ENCODE assay signal across 17 mouse cellular contexts in genomic region chr4:80950280-80950781, GRCm38 (mm10). TPM values are rescaled to one million over a fixed set of nuclear protein-coding genes. Genes with fewer than 3 reads are reported as not detected.
A peak's percentile ranks its signal among the peaks of the same experiment; 100 is the strongest.
DNase-seq lines count a peak whose midpoint lies in the region; ATAC-seq and TF ChIP-seq lines count a peak whose summit lies in the region.
"Had no signal": no experiment of that assay in that cellular context is flagged by ENCODE, and none has a peak within 500 bp of the region (broad histone marks: within the 10 kb centered on the region; RNA-seq: fewer than 3 reads in every experiment).

No protein-coding gene starts in this region.

- H3K9ac ChIP-seq in limb, embryonic 11.5 days (ENCODE audit: low read length) = no peak overlapping the region
- H3K9ac ChIP-seq in liver, embryonic 13.5 days = no peak overlapping the region
- no peak overlapping the region for H3K9ac ChIP-seq in stomach, postnatal 0 days (ENCODE audit: low read length)
- H3K9ac ChIP-seq in hindbrain, embryonic 12.5 days = no peak overlapping the region
- H3K9ac ChIP-seq: embryonic facial prominence, embryonic 15.5 days; forebrain, embryonic 15.5 days; hindbrain, embryonic 14.5 days; limb, embryonic 13.5 days had no signal

- 0 out of 2 replicates have a peak, but pooled peaks have one; percentile 8 for ATAC-seq in limb, embryonic 11.5 days (ENCODE audit: insufficient number of reproducible peaks, low FRiP score, low TSS enrichment, low read depth)
- ATAC-seq in liver, embryonic 13.5 days (ENCODE audit: low read depth) = no peak
- ATAC-seq in stomach, postnatal 0 days (ENCODE audit: low FRiP score, low TSS enrichment) = peak; percentile 59
- ATAC-seq in hindbrain, embryonic 12.5 days (ENCODE audit: low FRiP score) = no peak
- ATAC-seq: forebrain, embryonic 15.5 days had no signal

- 50% methylated on average over 8 of the region's 8 CpGs for WGBS in limb, embryonic 11.5 days
- 63% methylated on average over 8 of the region's 8 CpGs for WGBS in limb, embryonic 10.5 days
- 51% methylated on average over 8 of the region's 8 CpGs for WGBS in liver, embryonic 13.5 days (ENCODE audit: insufficient replicate concordance)
- WGBS in stomach, postnatal 0 days = 46% methylated on average over 8 of the region's 8 CpGs
- WGBS in hindbrain, embryonic 12.5 days = 65% methylated on average over 8 of the region's 8 CpGs

- DNase-seq in limb, embryonic 11.5 days (ENCODE audit: low spot score) = no peak
- no peak for DNase-seq in limb, embryonic 10.5 days (ENCODE audit: low spot score)
- peak; percentile 14 for DNase-seq in adrenal gland, postnatal 14 days
- no peak for DNase-seq in liver, embryonic 13.5 days
- peak; percentile 32 for DNase-seq in stomach, postnatal 0 days (ENCODE audit: low spot score)
- DNase-seq in spleen, postnatal 14 days (ENCODE audit: low spot score in 2 of 2) = no peak
- DNase-seq in cerebellum, adult 9-10 months = no peak
- DNase-seq: cerebellum, adult 9-11 months; gastrocnemius, postnatal 14 days; lung, postnatal 4 days; retina, postnatal 1 day; thymus, postnatal 25 days had no signal

- H3K27ac ChIP-seq in limb, embryonic 11.5 days (replicated peaks; ENCODE audit: low read depth, low read length) = no peak overlapping the region
- H3K27ac ChIP-seq in limb, embryonic 10.5 days = no peak overlapping the region
- peak overlapping the region; percentile 11; the same call in 1 of the 2 replicates for H3K27ac ChIP-seq in liver, embryonic 13.5 days
- H3K27ac ChIP-seq in stomach, postnatal 0 days (replicated peaks) = peak overlapping the region; percentile 76
- no peak overlapping the region for H3K27ac ChIP-seq in hindbrain, embryonic 12.5 days
- H3K27ac ChIP-seq: embryonic facial prominence, embryonic 15.5 days; forebrain, embryonic 15.5 days; hindbrain, embryonic 14.5 days; limb, embryonic 13.5 days had no signal

- no peak overlapping the region for H3K4me3 ChIP-seq in limb, embryonic 11.5 days (ENCODE audit: low read depth, low read length)
- H3K4me3 ChIP-seq in limb, embryonic 10.5 days = no peak overlapping the region
- H3K4me3 ChIP-seq in liver, embryonic 13.5 days (replicated peaks) = no peak overlapping the region
- H3K4me3 ChIP-seq in stomach, postnatal 0 days (ENCODE audit: low read depth, low read length) = no peak overlapping the region
- no peak overlapping the region for H3K4me3 ChIP-seq in hindbrain, embryonic 12.5 days
- H3K4me3 ChIP-seq: embryonic facial prominence, embryonic 15.5 days; forebrain, embryonic 15.5 days; limb, embryonic 13.5 days had no signal

- H3K4me2 ChIP-seq in limb, embryonic 11.5 days (ENCODE audit: low read depth, severe bottlenecking) = no peak overlapping the region
- H3K4me2 ChIP-seq in liver, embryonic 13.5 days = no peak overlapping the region
- 0 out of 2 replicates have a peak overlapping the region, but pooled peaks have one; percentile 17 for H3K4me2 ChIP-seq in stomach, postnatal 0 days (replicated peaks; ENCODE audit: low read depth)
- H3K4me2 ChIP-seq in hindbrain, embryonic 12.5 days (replicated peaks) = no peak overlapping the region
- H3K4me2 ChIP-seq: embryonic facial prominence, embryonic 15.5 days; forebrain, embryonic 15.5 days; hindbrain, embryonic 14.5 days; limb, embryonic 13.5 days had no signal

- no peaks in the 10 kb centered on the region for H3K36me3 ChIP-seq in limb, embryonic 11.5 days (ENCODE audit: control insufficient read depth, insufficient read depth, low read length)
- no peaks in the 10 kb centered on the region for H3K36me3 ChIP-seq in limb, embryonic 10.5 days
- no peaks in the 10 kb centered on the region for H3K36me3 ChIP-seq in liver, embryonic 13.5 days
- H3K36me3 ChIP-seq in stomach, postnatal 0 days (ENCODE audit: control insufficient read depth, insufficient read depth, low read length) = no peaks in the 10 kb centered on the region
- H3K36me3 ChIP-seq in hindbrain, embryonic 12.5 days = peaks cover 3% of the 10 kb centered on the region; the same call in 1 of the 2 replicates
- H3K36me3 ChIP-seq: embryonic facial prominence, embryonic 15.5 days; forebrain, embryonic 15.5 days; limb, embryonic 13.5 days had no signal

- TF ChIP-seq EP300 in stomach, postnatal 0 days (optimal IDR thresholded peaks at IDR 0.05) = no peak

- no peaks in the 10 kb centered on the region for H3K4me1 ChIP-seq in limb, embryonic 11.5 days (ENCODE audit: control insufficient read depth, insufficient read depth, low read length)
- peaks cover 12% of the 10 kb centered on the region for H3K4me1 ChIP-seq in limb, embryonic 10.5 days
- H3K4me1 ChIP-seq in liver, embryonic 13.5 days (replicated peaks) = no peaks in the 10 kb centered on the region; the same call in 1 of the 2 replicates
- no peaks in the 10 kb centered on the region for H3K4me1 ChIP-seq in stomach, postnatal 0 days (replicated peaks; ENCODE audit: control insufficient read depth, insufficient read depth)
- H3K4me1 ChIP-seq in hindbrain, embryonic 12.5 days = no peaks in the 10 kb centered on the region
- H3K4me1 ChIP-seq: embryonic facial prominence, embryonic 15.5 days; forebrain, embryonic 15.5 days had no signal

- no peaks in the 10 kb centered on the region for H3K9me3 ChIP-seq in limb, embryonic 11.5 days (ENCODE audit: control insufficient read depth, low read length)
- H3K9me3 ChIP-seq in limb, embryonic 10.5 days (replicated peaks) = no peaks in the 10 kb centered on the region
- H3K9me3 ChIP-seq in liver, embryonic 13.5 days (replicated peaks) = no peaks in the 10 kb centered on the region
- H3K9me3 ChIP-seq in stomach, postnatal 0 days (ENCODE audit: control insufficient read depth, low read length) = no peaks in the 10 kb centered on the region
- no peaks in the 10 kb centered on the region for H3K9me3 ChIP-seq in hindbrain, embryonic 12.5 days (replicated peaks)
- H3K9me3 ChIP-seq: embryonic facial prominence, embryonic 15.5 days; forebrain, embryonic 15.5 days; limb, embryonic 13.5 days had no signal

- H3K27me3 ChIP-seq in limb, embryonic 11.5 days (ENCODE audit: control insufficient read depth, insufficient read depth, low read length) = no peaks in the 10 kb centered on the region
- H3K27me3 ChIP-seq in limb, embryonic 10.5 days (ENCODE audit: low read depth, poor library complexity, severe bottlenecking) = no peaks in the 10 kb centered on the region
- H3K27me3 ChIP-seq in liver, embryonic 13.5 days = no peaks in the 10 kb centered on the region
- no peaks in the 10 kb centered on the region for H3K27me3 ChIP-seq in stomach, postnatal 0 days (ENCODE audit: control insufficient read depth, insufficient read depth, low read length)
- no peaks in the 10 kb centered on the region for H3K27me3 ChIP-seq in hindbrain, embryonic 12.5 days
- H3K27me3 ChIP-seq: embryonic facial prominence, embryonic 15.5 days; forebrain, embryonic 15.5 days; limb, embryonic 13.5 days had no signal

- no peak for TF ChIP-seq CTCF in stomach, postnatal 0 days (IDR thresholded peaks at IDR 0.05; ENCODE audit: low read depth)

RNA-seq across cellular contexts. Expression of gene Lurap1l, which starts 39.9 kb away (rescaled TPM):
- 1.8 and 1.9 TPM in 2 replicates for polyA plus RNA-seq in limb, embryonic 11.5 days (2014; fragmentation: Nextera tagmentation; extraction: Ambion mirVana)
- polyA plus RNA-seq in limb, embryonic 10.5 days (2016; fragmentation: Nextera tagmentation; extraction: Ambion mirVana) = 1.4 and 1.5 TPM in 2 replicates
- 6.9 and 8.2 TPM in 2 replicates for total RNA-seq in adrenal gland, postnatal 14 days (2021)
- polyA plus RNA-seq in liver, embryonic 13.5 days (2015; fragmentation: Nextera tagmentation; extraction: Ambion mirVana) = 3.0 and 3.6 TPM in 2 replicates
- polyA plus RNA-seq in stomach, postnatal 0 days (2015; fragmentation: Nextera tagmentation; extraction: Ambion mirVana) = 31.2 and 34.1 TPM in 2 replicates
- 6.6 and 6.9 TPM in 2 replicates for polyA plus RNA-seq in hindbrain, embryonic 12.5 days (2016; fragmentation: Nextera tagmentation; extraction: Ambion mirVana)

Comparison
In these comparisons a context has a peak if more than half of its experiments do, and no peak if none do; other contexts are left out.
1. ATAC-seq: peak in limb, embryonic 11.5 days (single experiment) and stomach, postnatal 0 days (single experiment); none in liver, embryonic 13.5 days (single experiment) and hindbrain, embryonic 12.5 days (single experiment).
2. DNase-seq: peak in adrenal gland, postnatal 14 days (single experiment) and stomach, postnatal 0 days (single experiment); none in limb, embryonic 11.5 days (single experiment), limb, embryonic 10.5 days (single experiment), liver, embryonic 13.5 days (single experiment), spleen, postnatal 14 days (0 of 2) and cerebellum, adult 9-10 months (single experiment).
3. H3K27ac ChIP-seq: peak in liver, embryonic 13.5 days (single experiment) and stomach, postnatal 0 days (single experiment); none in limb, embryonic 11.5 days (single experiment), limb, embryonic 10.5 days (single experiment) and hindbrain, embryonic 12.5 days (single experiment).